Mouse (Mus musculus) hindbrain, embryonic 14.5 days (tissue): ENCODE data around the gene Gm15217. TPM values are rescaled to one million over a fixed set of nuclear protein-coding genes. Genes with fewer than 3 reads are reported as not detected.

Source experiments
- ATAC-seq: fragments of 200-750 bp; cut with Nextera tagmentation; 2 replicates; pipeline ENCODE4 v1.8.0; 2017; ENCODE audit warnings: moderate number of reproducible peaks, mild to moderate bottlenecking, moderate TSS enrichment, moderate library complexity; ENCODE audit not compliant: low FRiP score
- DNase-seq: peaks from one replicate; pipeline ENCODE4 v3.0.0-alpha.2; 2015; ENCODE audit warnings: low spot score
- H3K27ac ChIP-seq: fragments of 300-500 bp; sonication (generic); 2 replicates; pipeline ENCODE4 v1.5.1; 2014; ENCODE audit warnings: mild to moderate bottlenecking, moderate library complexity
- H3K27me3 ChIP-seq: fragments of 300-500 bp; sonication (generic); 2 replicates; pipeline ENCODE4 v1.6.1; 2014; ENCODE audit warnings: mild to moderate bottlenecking, low read length, mixed read lengths; ENCODE audit not compliant: control insufficient read depth, insufficient read depth
- H3K36me3 ChIP-seq: fragments of 300-500 bp; sonication (generic); replicated peaks from 2 replicates; pipeline ENCODE4 v1.6.1; 2014; ENCODE audit not compliant: control insufficient read depth, insufficient read depth
- H3K4me1 ChIP-seq: fragments of 300-500 bp; sonication (generic); replicated peaks from 2 replicates; pipeline ENCODE4 v1.6.1; 2014; ENCODE audit warnings: antibody characterized with exemption, low read length, mixed read lengths; ENCODE audit not compliant: control insufficient read depth, insufficient read depth
- H3K4me2 ChIP-seq: fragments of 300-500 bp; sonication (generic); replicated peaks from 2 replicates; pipeline ENCODE4 v1.6.1; 2014; ENCODE audit warnings: mild to moderate bottlenecking, moderate library complexity
- H3K4me3 ChIP-seq: fragments of 300-500 bp; sonication (generic); replicated peaks from 2 replicates; pipeline ENCODE4 v1.5.1; 2014; ENCODE audit warnings: mild to moderate bottlenecking, low read length
- H3K9ac ChIP-seq: fragments of 300-500 bp; sonication (generic); 2 replicates; pipeline ENCODE4 v1.6.1; 2014
- H3K9me3 ChIP-seq: fragments of 300-500 bp; sonication (generic); 2 replicates; pipeline ENCODE4 v1.6.1; 2016; ENCODE audit warnings: low read length; ENCODE audit not compliant: control insufficient read depth
- WGBS: fragments of 180-500 bp; shearing (Covaris S2); extraction: QIAGEN DNeasy Blood & Tissue Kit; methylation state at CpG from one replicate; pipeline ENCODE4 v1.1.7; 2014; 5-methylcytosine and 5-hydroxymethylcytosine counted together
- polyA plus RNA-seq: library from polyadenylated mRNA; unstranded; fragments of >200 nt; fragmentation: Nextera tagmentation; extraction: Ambion mirVana; gene quantifications from 2 replicates; pipeline ENCODE4 v1.2.1, GENCODE M21; 2014

The Gm15217 gene
- polyA plus RNA-seq, 1 experiment from 2014 or later: not detected

GRCm38 (mm10) chr14:46389438-46390248 is 10.4 kb downstream of the Gm15217 start:
- H3K36me3 ChIP-seq: no peaks in the 10 kb centered on the region
- H3K27me3 ChIP-seq: peaks cover 84% of the 10 kb centered on the region
- H3K4me1 ChIP-seq: peaks cover 39% of the 10 kb centered on the region
- WGBS: 7% methylated on average over 24 of the region's 24 CpGs
- DNase-seq (no peak), ATAC-seq (no peak)
- peak overlapping the region; percentile 55 for H3K4me3 ChIP-seq
- 0 out of 2 replicates have a peak overlapping the region, but pooled peaks have one; percentile 31 for H3K9ac ChIP-seq
- H3K27ac ChIP-seq: no peak overlapping the region
- no peaks in the 10 kb centered on the region for H3K9me3 ChIP-seq
- peak overlapping the region; percentile 93 for H3K4me2 ChIP-seq

- DNase-seq (no peak), ATAC-seq (no peak)
- H3K9me3 ChIP-seq: no peaks in the 10 kb centered on the region
- peak within 1 kb of the TSS; percentile 55 for H3K4me3 ChIP-seq
- H3K4me1 ChIP-seq: peaks cover 37% of the 10 kb centered on the region
- peak within 1 kb of the TSS; percentile 93 for H3K4me2 ChIP-seq
- H3K27me3 ChIP-seq: peaks cover 83% of the 10 kb centered on the region
- H3K36me3 ChIP-seq: no peaks in the 10 kb centered on the region
- under 1% methylated on average over 26 of the region's 26 CpGs for WGBS
- H3K27ac ChIP-seq: no peak within 1 kb of the TSS
- 0 out of 2 replicates have a peak within 1 kb of the TSS, but pooled peaks have one; percentile 31 for H3K9ac ChIP-seq
These were observed 11.1 kb downstream of the Gm15217 start, which contains the start of gene Bmp4 for GRCm38 (mm10) chr14:46390249-46390775. TSS of gene Bmp4 (minus strand) at chr14:46390669.

GRCm38 (mm10) chr14:46391621-46392170 is 12.5 kb downstream of the Gm15217 start:
- DNase-seq (no peak), ATAC-seq (no peak)
- H3K4me3 ChIP-seq: no peak overlapping the region
- H3K9me3 ChIP-seq: no peaks in the 10 kb centered on the region
- no peak overlapping the region for H3K4me2 ChIP-seq
- peaks cover 79% of the 10 kb centered on the region for H3K27me3 ChIP-seq
- peaks cover 23% of the 10 kb centered on the region for H3K4me1 ChIP-seq
- H3K27ac ChIP-seq: no peak overlapping the region
- H3K9ac ChIP-seq: no peak overlapping the region
- H3K36me3 ChIP-seq: no peaks in the 10 kb centered on the region
- 54% methylated on average over 6 of the region's 6 CpGs for WGBS

- WGBS: 2% methylated on average over 27 of the region's 27 CpGs
- H3K27ac ChIP-seq: no peak overlapping the region
- no peaks in the 10 kb centered on the region for H3K9me3 ChIP-seq
- no peaks in the 10 kb centered on the region for H3K36me3 ChIP-seq
- peak overlapping the region; percentile 38 for H3K4me2 ChIP-seq
- no peaks in the 10 kb centered on the region; the same call in 1 of the 2 replicates for H3K4me1 ChIP-seq
- no peak overlapping the region for H3K9ac ChIP-seq
- H3K27me3 ChIP-seq: peaks cover 56% of the 10 kb centered on the region
- ATAC-seq (no peak), DNase-seq (no peak)
- peak overlapping the region; percentile 9; the same call in 1 of the 2 replicates for H3K4me3 ChIP-seq
These were observed 19.0 kb downstream of the Gm15217 start for GRCm38 (mm10) chr14:46398091-46398695.

DNA sequence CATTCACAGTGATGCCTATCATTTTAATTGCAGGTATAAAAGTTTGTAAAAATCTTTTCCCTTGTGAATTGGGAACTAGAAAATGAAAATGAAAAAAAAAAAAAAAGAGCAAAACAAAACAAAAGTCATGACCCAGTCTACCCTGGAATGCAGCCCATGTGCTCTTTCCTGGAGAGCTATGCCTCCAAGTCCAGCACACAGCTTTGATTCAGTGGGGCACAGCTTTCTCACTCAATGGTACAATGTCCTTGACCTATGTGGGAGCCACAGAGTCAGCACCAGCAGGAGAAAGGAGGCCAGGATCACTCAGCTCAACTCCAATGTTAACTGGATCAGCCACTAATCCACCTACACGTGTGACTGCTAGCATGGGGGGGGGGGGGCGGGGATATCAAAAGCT is 20.7 kb downstream of the Gm15217 start:
- H3K4me3 ChIP-seq: no peak overlapping the region
- peaks cover 48% of the 10 kb centered on the region for H3K27me3 ChIP-seq
- no peak overlapping the region for H3K27ac ChIP-seq
- 74% methylated on average over 2 of the region's 2 CpGs for WGBS
- DNase-seq (no peak), ATAC-seq (no peak)
- no peaks in the 10 kb centered on the region for H3K9me3 ChIP-seq
- H3K9ac ChIP-seq: no peak overlapping the region
- H3K4me2 ChIP-seq: no peak overlapping the region
- no peaks in the 10 kb centered on the region for H3K36me3 ChIP-seq
- no peaks in the 10 kb centered on the region; the same call in 1 of the 2 replicates for H3K4me1 ChIP-seq

DNA sequence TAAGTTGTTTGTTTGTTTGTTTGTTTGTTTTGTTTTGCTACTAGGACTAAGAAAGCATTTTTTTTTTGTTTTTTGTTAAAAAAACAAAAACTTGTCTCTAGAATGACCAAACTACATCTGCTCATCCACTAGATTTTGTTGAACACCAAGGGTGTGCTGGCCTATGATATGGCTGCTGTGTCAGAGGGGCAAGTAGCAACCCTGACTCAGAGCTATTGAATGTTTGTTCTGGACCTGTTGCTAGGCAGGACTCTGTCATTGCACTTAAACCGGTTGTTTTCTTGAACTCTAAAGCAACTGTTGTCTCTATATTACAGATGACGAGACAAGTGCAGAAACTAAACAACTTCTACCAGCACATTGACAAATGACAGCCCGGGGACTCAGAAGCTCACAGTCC is 29.1 kb downstream of the Gm15217 start:
- no peak for ATAC-seq
- H3K9ac ChIP-seq: no peak overlapping the region
- H3K27ac ChIP-seq: no peak overlapping the region
- H3K4me2 ChIP-seq: no peak overlapping the region
- H3K27me3 ChIP-seq: no peaks in the 10 kb centered on the region
- DNase-seq: no peak
- no peaks in the 10 kb centered on the region for H3K4me1 ChIP-seq
- no peaks in the 10 kb centered on the region for H3K9me3 ChIP-seq
- no peak overlapping the region for H3K4me3 ChIP-seq
- no peaks in the 10 kb centered on the region for H3K36me3 ChIP-seq
- 81% methylated on average over 3 of the region's 3 CpGs for WGBS

DNA sequence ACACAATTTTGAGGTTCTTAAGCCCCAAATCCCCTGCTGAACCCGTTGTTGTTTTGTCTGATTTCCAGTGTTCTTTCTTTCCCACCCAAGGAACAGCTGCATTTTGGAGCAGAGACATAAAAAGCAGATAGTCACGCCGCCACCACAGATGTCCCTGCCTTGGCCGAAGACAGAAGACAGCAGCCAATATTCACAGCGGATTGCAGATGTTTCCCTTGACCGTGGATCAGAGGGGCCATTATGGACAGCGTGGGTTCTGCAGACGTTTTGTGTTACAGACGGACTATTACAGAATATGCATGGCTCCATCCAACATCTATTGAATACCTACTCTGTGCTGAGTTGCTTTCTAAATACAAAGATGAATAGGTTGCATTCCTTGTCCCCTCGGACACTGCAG is 29.8 kb downstream of the Gm15217 start:
- Histone ChIP-seq H3K27me3 (no peaks in the 10 kb centered on the region), H3K27ac (no peak overlapping the region), H3K4me1 (no peaks in the 10 kb centered on the region), H3K9ac (no peak overlapping the region), H3K9me3 (no peaks in the 10 kb centered on the region), H3K4me3 (no peak overlapping the region), H3K36me3 (no peaks in the 10 kb centered on the region), H3K4me2 (no peak overlapping the region)
- DNase-seq (no peak), ATAC-seq (no peak)
- WGBS: 78% methylated on average over 10 of the region's 10 CpGs

GRCm38 (mm10) chr14:46410557-46411120 is 31.4 kb downstream of the Gm15217 start:
- H3K4me1 ChIP-seq: no peaks in the 10 kb centered on the region
- no peak overlapping the region for H3K9ac ChIP-seq
- H3K4me2 ChIP-seq: no peak overlapping the region
- DNase-seq (no peak), ATAC-seq (no peak)
- H3K9me3 ChIP-seq: no peaks in the 10 kb centered on the region
- H3K36me3 ChIP-seq: no peaks in the 10 kb centered on the region
- H3K27ac ChIP-seq: no peak overlapping the region
- no peaks in the 10 kb centered on the region for H3K27me3 ChIP-seq
- H3K4me3 ChIP-seq: no peak overlapping the region
- 52% methylated on average over 4 of the region's 4 CpGs for WGBS

- no peaks in the 10 kb centered on the region for H3K27me3 ChIP-seq
- no peak overlapping the region for H3K9ac ChIP-seq
- no peaks in the 10 kb centered on the region for H3K36me3 ChIP-seq
- no peak for DNase-seq
- no peak for ATAC-seq
- no peak overlapping the region for H3K4me3 ChIP-seq
- no peaks in the 10 kb centered on the region for H3K9me3 ChIP-seq
- no peak overlapping the region for H3K4me2 ChIP-seq
- no peak overlapping the region for H3K27ac ChIP-seq
- H3K4me1 ChIP-seq: no peaks in the 10 kb centered on the region
- WGBS: 71% methylated on average over 7 of the region's 7 CpGs
These were observed 33.3 kb downstream of the Gm15217 start for GRCm38 (mm10) chr14:46412497-46413000.
